Mouse (Mus musculus): Measurements from ENCODE around the gene Trim26.
"Not testable (repeated sequence)": the region's sequence is repeated elsewhere in the genome, so short reads cannot be mapped to it uniquely, and the experiment has no call there.

GRCm38 (mm10) chr17:36788801-36789200, 48.1 kb upstream of the Trim26 start:
- not testable (repeated sequence) for TF ChIP-seq POLR2A (IDR thresholded peaks at IDR 0.05; ENCODE audit: borderline replicate concordance, control insufficient read depth, low read depth, low read length)
- peak; percentile 51; the same call in 1 of the 2 replicates for TF ChIP-seq CTCF (IDR thresholded peaks at IDR 0.05; ENCODE audit: control insufficient read depth, insufficient read depth, low read length)
